Mouse (Mus musculus) gastrocnemius, adult 2 months (tissue): ENCODE measurements at regions not wholly inside any gene's neighbourhood (a gene's known extent, or its start where the extent isn't known, plus 50 kb on each side); places are given as distances from the start of the nearest gene placed in this dataset.

ENCODE experiments used
- DNase-seq: peaks from one replicate; pipeline ENCODE4 v3.0.0; 2022
- H3K27ac ChIP-seq: fragments of 200-600 bp; 2 replicates; pipeline ENCODE4 v1.8.1; 2022; ENCODE audit warnings: mild to moderate bottlenecking
- H3K4me3 ChIP-seq: fragments of 200-600 bp; 2 replicates; pipeline ENCODE4 v1.8.1; 2022; ENCODE audit warnings: mild to moderate bottlenecking, moderate library complexity
- CTCF ChIP-seq: fragments of 200-600 bp; IDR thresholded peaks from 2 replicates; pipeline ENCODE4 v1.8.1; 2022; ENCODE audit warnings: antibody characterized with exemption, mild to moderate bottlenecking, moderate library complexity
- intact Hi-C: fragments of 180-260 bp; cut with DNase I; formaldehyde crosslinking; loops from one replicate; pipeline ENCODE4 v1.15.1; 2025

DNA sequence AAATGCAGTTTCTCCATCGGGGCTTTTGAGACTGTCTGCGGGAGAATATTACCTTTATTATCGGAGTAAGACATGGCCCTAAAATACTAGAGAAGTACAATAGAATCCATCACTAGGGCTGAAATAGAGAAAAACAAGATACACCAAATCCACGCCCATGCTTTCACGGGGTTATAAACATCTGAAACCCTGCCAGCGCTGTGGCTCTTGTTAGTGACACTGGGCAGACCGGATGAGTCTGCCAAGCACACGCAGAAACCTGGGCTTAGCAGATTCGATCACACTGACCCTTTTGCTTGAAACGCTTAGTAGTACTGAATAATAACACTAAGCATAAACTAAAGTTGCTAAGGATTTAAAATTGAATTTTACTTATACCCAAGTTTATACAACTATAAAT lies 477.6 kb downstream of the Psat1 start:
- Histone ChIP-seq H3K4me3 (no peak overlapping the region), H3K27ac (no peak overlapping the region)
- intact Hi-C loops: no loop called here
- DNase-seq: no peak
- no peak for TF ChIP-seq CTCF

DNA sequence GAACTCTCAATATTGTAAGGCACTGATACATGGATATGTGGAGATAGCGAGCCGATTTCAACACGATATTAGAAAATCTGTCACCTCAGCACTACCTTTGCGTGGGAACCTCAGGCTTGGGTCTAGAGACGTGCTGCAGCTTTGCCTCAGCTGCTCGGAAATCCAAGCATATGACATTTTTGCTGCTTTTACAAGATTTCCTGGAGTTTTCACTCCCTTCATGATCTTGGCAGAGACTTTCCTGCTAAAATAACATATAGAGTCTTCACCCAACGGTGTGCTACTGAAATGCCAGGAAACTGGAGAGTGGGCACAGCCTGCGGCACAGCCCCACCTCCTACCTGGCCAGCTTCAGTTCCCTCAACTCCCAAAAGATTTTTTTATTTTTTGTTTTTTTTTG lies 480.4 kb downstream of the Psat1 start:
- no peak for DNase-seq
- TF ChIP-seq CTCF: no peak
- Histone ChIP-seq H3K4me3 (no peak overlapping the region), H3K27ac (no peak overlapping the region)
- intact Hi-C loops: no loop called here

GRCm38 (mm10) chr19:15465063-15465760 lies 481.9 kb downstream of the Psat1 start:
- no peak for DNase-seq
- TF ChIP-seq CTCF: no peak
- Histone ChIP-seq H3K4me3 (no peak overlapping the region), H3K27ac (no peak overlapping the region)
- intact Hi-C loops: no loop called here

DNA sequence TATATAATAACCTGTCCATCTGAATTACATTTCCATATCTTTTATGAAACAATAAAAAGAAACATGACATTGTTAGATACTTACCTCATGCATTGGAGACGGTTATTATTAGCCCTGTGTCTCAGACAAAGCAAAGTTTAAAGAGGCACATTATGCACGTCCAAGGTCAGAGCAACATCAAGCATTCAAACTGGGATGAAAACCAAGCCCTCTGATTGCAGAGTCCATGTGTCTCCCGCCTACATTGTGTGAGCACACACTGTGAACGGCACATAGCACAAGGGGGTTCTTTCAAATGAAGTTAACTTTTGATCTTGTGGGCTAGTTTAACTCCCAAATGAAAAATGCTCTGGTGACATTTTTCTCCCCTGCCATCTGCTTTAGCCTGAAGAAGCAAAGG lies 489.3 kb downstream of the Psat1 start:
- intact Hi-C loops: no loop called here
- no peak overlapping the region for H3K4me3 ChIP-seq
- DNase-seq: no peak
- no peak overlapping the region for H3K27ac ChIP-seq
- TF ChIP-seq CTCF: no peak

DNA sequence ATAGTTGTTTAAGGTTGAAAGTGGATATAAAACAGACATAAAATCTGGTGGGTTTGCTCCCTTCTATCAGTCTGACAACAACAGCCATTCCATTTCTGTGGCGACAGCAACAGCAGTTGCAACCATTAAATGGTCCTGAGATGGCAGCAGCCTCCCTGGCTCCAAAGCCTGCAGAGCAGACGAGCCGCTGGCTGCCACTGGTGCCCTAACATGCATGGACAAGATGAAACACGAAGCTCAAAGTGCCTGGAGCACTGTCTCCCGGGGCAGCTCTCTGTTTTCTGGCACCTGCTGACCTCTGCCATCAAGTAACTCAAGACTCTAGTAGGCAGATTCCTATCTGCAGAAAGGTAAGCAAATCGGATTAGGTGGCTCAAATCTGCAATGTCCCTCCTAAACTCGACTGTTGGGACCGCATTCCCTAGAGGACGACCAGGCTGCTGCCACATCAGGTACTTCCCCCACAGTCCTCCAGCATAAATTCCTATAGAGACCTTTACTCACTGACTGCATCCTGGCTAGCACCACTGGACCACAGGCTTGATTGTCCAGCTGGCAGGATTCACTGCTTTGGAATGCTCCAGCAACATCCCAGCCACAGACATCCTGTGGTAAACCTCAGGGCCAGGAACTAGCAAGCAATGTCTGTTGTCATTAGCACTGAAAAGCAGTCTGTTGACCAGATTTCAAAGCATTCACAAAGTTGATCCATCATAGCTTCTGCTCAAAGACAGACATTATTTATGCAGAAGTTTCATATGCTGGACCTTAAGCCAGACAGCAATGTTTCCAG lies 490.0 kb downstream of the Psat1 start:
- Histone ChIP-seq H3K4me3 (no peak overlapping the region), H3K27ac (no peak overlapping the region)
- TF ChIP-seq CTCF: no peak
- no peak for DNase-seq
- intact Hi-C loops: no loop called here

- intact Hi-C loops: no loop called here
- Histone ChIP-seq H3K27ac (no peak overlapping the region), H3K4me3 (no peak overlapping the region)
- no peak for DNase-seq
- TF ChIP-seq CTCF: no peak
Measured at GRCm38 (mm10) chr19:15448989-15449388, 498.1 kb downstream of the Psat1 start.

DNA sequence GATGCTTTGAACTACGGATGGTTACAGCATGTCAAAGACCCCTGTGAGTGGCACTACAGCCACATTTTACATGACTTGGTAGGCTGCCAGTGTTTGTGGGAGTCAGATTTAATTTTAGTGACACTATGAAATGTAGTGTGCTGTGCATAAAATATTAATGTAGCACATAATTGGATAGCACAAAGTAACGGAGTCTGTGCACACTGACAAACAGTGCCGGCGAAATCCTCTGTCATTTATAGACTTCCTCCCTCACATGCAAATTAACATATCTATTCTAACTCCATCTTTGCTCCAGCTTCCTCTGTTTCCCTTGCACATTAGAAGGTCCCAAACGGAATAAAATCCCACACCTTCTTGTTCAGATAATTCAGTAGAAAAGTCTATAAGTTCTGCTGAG lies 515.3 kb downstream of the Psat1 start:
- no peak for DNase-seq
- no peak overlapping the region for H3K4me3 ChIP-seq
- TF ChIP-seq CTCF: no peak
- no peak overlapping the region for H3K27ac ChIP-seq
- intact Hi-C loops: no loop called here

DNA sequence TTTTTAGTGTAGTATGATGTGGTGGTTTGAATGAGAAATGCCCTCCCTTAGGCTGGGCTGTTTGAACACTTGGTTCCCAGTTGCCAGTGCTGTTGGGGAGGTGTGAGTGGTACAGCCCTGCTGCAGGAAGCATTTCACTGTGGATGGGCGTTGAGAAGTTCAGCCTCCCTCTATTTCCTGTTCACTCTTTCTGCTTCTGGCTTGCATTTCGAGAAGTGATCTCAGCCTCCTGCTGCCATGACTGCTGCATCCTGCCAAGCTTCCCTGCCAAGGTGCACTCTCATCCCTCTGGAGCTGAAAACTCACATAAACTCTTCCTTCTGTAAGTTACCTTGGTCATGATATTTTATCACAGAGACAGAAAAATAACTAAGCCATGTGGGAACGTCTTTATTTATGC lies 525.8 kb downstream of the Psat1 start:
- no peak for DNase-seq
- Histone ChIP-seq H3K4me3 (no peak overlapping the region), H3K27ac (no peak overlapping the region)
- intact Hi-C loops: no loop called here
- no peak for TF ChIP-seq CTCF

DNA sequence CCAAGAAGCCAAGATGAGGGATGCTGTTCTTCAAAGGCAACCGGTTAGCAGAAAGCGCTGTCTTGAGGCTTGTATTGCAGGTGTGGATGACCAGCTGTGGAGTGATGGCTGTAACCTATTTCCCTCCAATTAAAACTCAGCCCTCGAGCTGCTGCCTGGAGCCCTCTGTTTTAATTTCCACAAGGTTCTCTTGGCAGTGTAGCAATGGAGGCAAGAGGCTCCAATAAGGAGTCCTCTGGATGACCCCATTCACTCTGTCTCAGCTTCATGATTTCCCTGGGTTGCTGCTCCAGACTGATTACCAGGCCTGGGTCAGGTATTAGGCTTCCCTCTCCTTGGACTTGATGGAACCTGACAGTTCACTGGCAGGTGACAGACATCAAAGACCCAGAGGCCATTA lies 548.5 kb downstream of the Psat1 start:
- no peak overlapping the region for H3K27ac ChIP-seq
- no peak overlapping the region for H3K4me3 ChIP-seq
- DNase-seq: no peak
- TF ChIP-seq CTCF: no peak
- intact Hi-C loops: no loop called here

- no peak for TF ChIP-seq CTCF
- Histone ChIP-seq H3K27ac (no peak overlapping the region), H3K4me3 (no peak overlapping the region)
- intact Hi-C loops: no loop called here
- DNase-seq: no peak
Measured at GRCm38 (mm10) chr19:15371682-15372081, 575.5 kb downstream of the Psat1 start.

- Histone ChIP-seq H3K27ac (no peak overlapping the region), H3K4me3 (no peak overlapping the region)
- no peak for TF ChIP-seq CTCF
- intact Hi-C loops: no loop called here
- DNase-seq: no peak
Measured at GRCm38 (mm10) chr19:15366951-15367350, 580.2 kb downstream of the Psat1 start.

DNA sequence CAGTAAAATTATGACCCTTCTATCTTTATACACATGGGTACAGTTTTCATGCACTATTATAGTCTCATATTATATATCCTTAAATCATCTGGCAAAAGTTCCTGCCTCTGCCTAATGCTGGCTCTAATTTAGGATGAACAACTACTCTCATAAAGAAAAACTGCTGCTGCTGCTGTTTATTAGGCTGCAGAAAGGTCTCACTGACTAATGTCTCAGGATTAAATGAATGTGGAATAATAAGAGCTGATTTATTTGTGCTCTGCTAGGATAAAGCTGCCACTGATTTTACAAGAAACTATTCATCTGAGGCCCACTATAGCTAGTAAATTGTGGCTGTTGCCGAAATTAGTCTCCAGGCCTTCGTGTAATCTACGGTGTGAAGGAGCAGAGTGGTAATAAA lies 590.0 kb downstream of the Psat1 start:
- H3K27ac ChIP-seq: no peak overlapping the region
- no peak overlapping the region for H3K4me3 ChIP-seq
- no peak for DNase-seq
- no peak for TF ChIP-seq CTCF
- intact Hi-C loops: no loop called here

- intact Hi-C loops: no loop called here
- no peak overlapping the region for H3K27ac ChIP-seq
Measured at GRCm38 (mm10) chr19:15348356-15348755, 598.8 kb downstream of the Psat1 start.

GRCm38 (mm10) chr19:15342229-15342628 lies 604.9 kb downstream of the Psat1 start:
- no peak for TF ChIP-seq CTCF
- no peak for DNase-seq
- Histone ChIP-seq H3K27ac (no peak overlapping the region), H3K4me3 (no peak overlapping the region)
- intact Hi-C loops: no loop called here

More at GRCm38 (mm10) chr19:15348356-15348755, 598.8 kb downstream of the Psat1 start:
- no peak overlapping the region for H3K4me3 ChIP-seq
- no peak for DNase-seq
- no peak for TF ChIP-seq CTCF
